Mouse (Mus musculus): ENCODE results near the gene Rnf217. TPM values are rescaled to one million over a fixed set of nuclear protein-coding genes. Genes with fewer than 3 reads are reported as not detected.

The Rnf217 gene
- polyA plus RNA-seq, 1 experiment from 2014 or later, result 1.1 TPM

DNA sequence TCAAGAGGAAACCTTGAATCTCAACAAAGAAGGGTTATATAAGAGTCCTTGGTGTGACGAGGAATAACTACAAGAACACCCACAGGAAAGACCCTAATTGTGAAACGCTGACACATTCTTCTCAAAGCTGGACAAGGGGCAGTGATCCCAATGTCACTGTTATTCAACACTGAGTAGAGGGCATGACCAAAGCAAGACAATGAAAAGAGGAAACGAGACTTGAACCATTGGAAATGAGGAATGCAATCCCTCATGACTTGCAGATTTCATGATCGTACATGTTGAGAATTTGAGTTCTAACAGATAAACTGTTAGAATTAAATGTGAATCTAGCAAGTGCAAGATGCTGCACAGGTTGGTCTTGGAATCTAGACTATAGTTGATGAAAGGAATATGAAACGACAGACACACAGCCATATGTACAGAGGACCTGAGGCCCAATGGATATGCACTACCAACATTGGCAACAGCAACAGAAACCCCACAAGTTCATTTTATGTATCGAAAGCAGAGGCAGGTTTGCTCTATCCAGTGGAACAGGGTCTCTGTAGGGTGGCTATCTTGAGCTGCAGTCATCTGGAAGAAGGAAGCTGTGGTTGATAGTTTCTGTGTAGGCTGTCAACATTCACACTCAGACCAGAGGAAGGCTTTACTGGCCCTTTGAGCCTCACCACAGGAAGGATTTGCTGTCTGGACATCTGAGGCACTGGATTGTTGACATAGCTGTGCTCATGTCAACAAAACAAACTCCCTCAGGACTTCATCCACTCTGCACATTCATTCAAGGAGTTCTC, 64.6 kb downstream of the Rnf217 start:
- Histone ChIP-seq H3K4me1 (0 out of 2 replicates have a peak, but pooled peaks cover 3% of the 10 kb centered on the region), H3K27me3 (replicated peaks; ENCODE audit: low read depth, poor library complexity, severe bottlenecking) (no peaks in the 10 kb centered on the region), H3K36me3 (replicated peaks) (no peaks in the 10 kb centered on the region), H3K4me3 (no peak overlapping the region), H3K27ac (replicated peaks) (no peak overlapping the region), H3K9me3 (no peaks in the 10 kb centered on the region)
- no peak for DNase-seq (ENCODE audit: low spot score)
- 84% methylated on average over 6 of the region's 6 CpGs for WGBS

DNA sequence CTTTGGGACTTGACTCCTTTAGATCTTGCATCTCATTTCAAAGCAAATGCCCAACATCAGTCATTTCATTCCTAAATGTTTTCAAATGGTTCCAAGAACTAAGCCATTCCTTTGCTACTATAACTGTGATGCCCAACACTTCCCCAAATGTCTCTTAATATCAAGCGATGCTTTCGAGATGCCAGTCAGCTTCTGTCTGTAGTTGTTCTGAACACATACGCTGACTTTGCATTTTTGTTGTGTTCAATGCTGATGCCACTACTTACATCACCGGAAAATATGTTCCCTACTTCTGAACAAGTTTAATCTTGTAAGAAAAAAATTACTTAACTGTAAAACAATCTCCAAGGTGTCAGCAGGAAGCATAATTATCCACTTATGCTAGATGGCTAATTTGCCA, 68.5 kb downstream of the Rnf217 start:
- WGBS, result 76% methylated on average over 4 of the region's 4 CpGs

DNA sequence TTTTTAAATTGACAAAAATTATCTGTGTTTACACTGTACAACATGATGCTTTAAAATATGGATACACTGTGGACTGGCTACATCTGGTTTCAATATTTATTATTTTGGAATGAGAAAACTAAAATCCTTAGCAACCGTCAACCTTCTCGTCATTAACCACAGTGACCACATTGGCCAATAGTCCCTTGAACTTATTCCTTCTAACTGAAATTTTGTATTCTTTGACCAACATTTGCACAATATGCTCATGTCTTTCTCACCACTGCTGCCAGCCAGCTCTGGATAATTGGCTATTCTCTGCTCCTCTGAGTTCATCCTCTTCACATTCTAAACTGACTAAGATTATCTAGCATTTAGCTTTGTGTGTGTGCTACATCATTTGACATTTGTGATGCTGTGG, 69.6 kb downstream of the Rnf217 start:
- no peaks in the 10 kb centered on the region for H3K36me3 ChIP-seq (replicated peaks)
- no peak overlapping the region for H3K27ac ChIP-seq (replicated peaks)
- WGBS, result 67% methylated on average over 2 of the region's 2 CpGs
- no peak overlapping the region for H3K4me3 ChIP-seq
- 0 out of 2 replicates have a peak, but pooled peaks cover under 1% of the 10 kb centered on the region for H3K4me1 ChIP-seq
- DNase-seq (ENCODE audit: low spot score), result no peak
- H3K27me3 ChIP-seq (replicated peaks; ENCODE audit: low read depth, poor library complexity, severe bottlenecking), result no peaks in the 10 kb centered on the region
- H3K9me3 ChIP-seq, result no peaks in the 10 kb centered on the region

More for the DNA sequence above, 68.5 kb downstream of the Rnf217 start:
- no peak overlapping the region for H3K27ac ChIP-seq (replicated peaks)
- no peaks in the 10 kb centered on the region for H3K36me3 ChIP-seq (replicated peaks)
- no peaks in the 10 kb centered on the region for H3K9me3 ChIP-seq
- 0 out of 2 replicates have a peak, but pooled peaks cover 3% of the 10 kb centered on the region for H3K4me1 ChIP-seq
- no peak overlapping the region for H3K4me3 ChIP-seq
- no peak for DNase-seq (ENCODE audit: low spot score)
- H3K27me3 ChIP-seq (replicated peaks; ENCODE audit: low read depth, poor library complexity, severe bottlenecking), result no peaks in the 10 kb centered on the region

DNA sequence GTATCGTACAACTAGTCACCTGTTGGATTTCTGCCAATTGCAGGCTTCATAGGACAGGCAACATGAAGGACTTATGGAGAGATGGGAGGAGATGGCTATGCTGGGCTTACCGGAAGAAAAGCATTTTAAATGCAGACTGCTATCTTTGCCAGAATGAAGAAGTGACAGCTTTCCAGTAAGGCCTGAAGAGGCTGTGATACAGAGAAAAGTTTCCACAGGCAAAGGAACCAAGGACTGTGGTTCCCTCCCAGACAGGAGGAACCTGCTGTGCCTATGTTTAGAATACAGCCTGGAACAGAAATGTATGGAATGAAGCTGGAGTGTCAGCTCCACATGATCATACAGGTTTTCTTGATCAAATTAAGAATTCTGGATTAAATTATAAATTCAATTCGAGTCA, 70.3 kb downstream of the Rnf217 start:
- Histone ChIP-seq H3K4me3 (no peak overlapping the region), H3K4me1 (no peaks in the 10 kb centered on the region), H3K9me3 (no peaks in the 10 kb centered on the region), H3K36me3 (replicated peaks) (no peaks in the 10 kb centered on the region), H3K27ac (replicated peaks) (no peak overlapping the region), H3K27me3 (replicated peaks; ENCODE audit: low read depth, poor library complexity, severe bottlenecking) (no peaks in the 10 kb centered on the region)
- WGBS, result 85% methylated on average over 3 of the region's 3 CpGs
- no peak for DNase-seq (ENCODE audit: low spot score)

DNA sequence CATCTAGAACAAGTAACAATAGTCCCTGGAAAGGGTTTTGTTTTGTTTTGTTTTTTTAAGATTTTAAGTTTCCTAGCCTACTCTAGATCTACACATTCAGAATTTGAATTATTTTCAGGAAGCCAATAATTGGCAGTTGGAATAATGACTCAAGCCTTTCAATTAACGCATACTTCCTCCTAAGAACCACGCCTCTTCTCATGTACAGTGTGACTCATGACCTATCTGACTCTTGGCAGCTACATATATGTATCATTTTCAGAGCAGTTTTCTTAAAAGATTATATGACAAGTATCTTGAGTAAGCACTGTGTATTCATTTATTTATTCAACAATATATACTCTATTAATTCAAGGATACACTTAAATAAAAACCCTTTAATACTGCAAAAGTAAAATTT, 70.7 kb downstream of the Rnf217 start:
- Histone ChIP-seq H3K27me3 (replicated peaks; ENCODE audit: low read depth, poor library complexity, severe bottlenecking) (no peaks in the 10 kb centered on the region), H3K4me1 (no peaks in the 10 kb centered on the region), H3K4me3 (no peak overlapping the region), H3K9me3 (no peaks in the 10 kb centered on the region), H3K36me3 (replicated peaks) (peaks cover 2% of the 10 kb centered on the region; the same call in 1 of the 2 replicates), H3K27ac (replicated peaks) (no peak overlapping the region)
- no peak for DNase-seq (ENCODE audit: low spot score)
- WGBS, result 91% methylated on average over 2 of the region's 2 CpGs

DNA sequence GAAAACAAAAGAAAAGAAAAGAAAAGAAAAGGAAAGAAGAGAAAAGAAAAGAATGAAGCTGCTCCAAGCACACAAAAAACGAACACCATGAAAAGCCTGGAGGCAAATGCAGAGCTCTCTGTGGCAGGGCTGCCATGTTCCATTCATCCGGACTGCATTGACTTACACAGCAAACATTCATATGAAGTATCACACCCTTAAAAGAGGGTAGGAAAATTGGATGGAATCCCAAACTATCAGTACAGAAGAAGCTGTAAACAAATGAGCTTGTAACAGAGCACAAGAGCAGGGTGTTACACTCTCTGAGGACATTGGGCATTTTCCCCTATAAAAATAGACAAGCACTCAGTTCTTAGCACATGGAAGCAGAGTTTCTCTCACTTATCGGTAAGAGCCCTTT, 71.8 kb downstream of the Rnf217 start:
- Histone ChIP-seq H3K27me3 (replicated peaks; ENCODE audit: low read depth, poor library complexity, severe bottlenecking) (no peaks in the 10 kb centered on the region), H3K27ac (replicated peaks) (no peak overlapping the region), H3K9me3 (no peaks in the 10 kb centered on the region), H3K36me3 (replicated peaks) (peaks cover 2% of the 10 kb centered on the region; the same call in 1 of the 2 replicates), H3K4me1 (no peaks in the 10 kb centered on the region), H3K4me3 (no peak overlapping the region)
- no peak for DNase-seq (ENCODE audit: low spot score)
- WGBS, result 77% methylated on average over 3 of the region's 3 CpGs

DNA sequence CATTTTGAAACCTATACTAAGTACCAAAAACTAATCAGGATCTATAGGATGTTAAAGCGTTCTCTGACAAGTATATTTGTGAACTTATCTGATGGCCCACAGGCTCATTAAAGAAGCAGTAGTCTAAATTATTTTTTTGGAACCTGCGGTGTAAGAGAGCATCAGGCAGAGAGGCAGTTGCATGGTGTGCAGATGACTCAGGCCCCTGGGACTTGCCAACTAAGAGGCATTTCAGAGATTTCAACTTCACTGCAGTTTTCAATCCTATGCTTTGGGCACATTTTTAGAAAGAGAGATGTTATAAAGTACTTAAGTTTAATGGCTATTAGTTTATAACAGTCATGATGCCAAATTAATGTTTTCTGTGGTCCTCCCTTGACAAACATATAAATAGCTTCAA, 73.9 kb downstream of the Rnf217 start:
- Histone ChIP-seq H3K4me1 (no peaks in the 10 kb centered on the region), H3K27ac (replicated peaks) (no peak overlapping the region), H3K27me3 (replicated peaks; ENCODE audit: low read depth, poor library complexity, severe bottlenecking) (no peaks in the 10 kb centered on the region), H3K4me3 (no peak overlapping the region), H3K9me3 (no peaks in the 10 kb centered on the region), H3K36me3 (replicated peaks) (peaks cover 2% of the 10 kb centered on the region; the same call in 1 of the 2 replicates)
- no peak for DNase-seq (ENCODE audit: low spot score)
- 94% methylated on average over 2 of the region's 2 CpGs for WGBS

DNA sequence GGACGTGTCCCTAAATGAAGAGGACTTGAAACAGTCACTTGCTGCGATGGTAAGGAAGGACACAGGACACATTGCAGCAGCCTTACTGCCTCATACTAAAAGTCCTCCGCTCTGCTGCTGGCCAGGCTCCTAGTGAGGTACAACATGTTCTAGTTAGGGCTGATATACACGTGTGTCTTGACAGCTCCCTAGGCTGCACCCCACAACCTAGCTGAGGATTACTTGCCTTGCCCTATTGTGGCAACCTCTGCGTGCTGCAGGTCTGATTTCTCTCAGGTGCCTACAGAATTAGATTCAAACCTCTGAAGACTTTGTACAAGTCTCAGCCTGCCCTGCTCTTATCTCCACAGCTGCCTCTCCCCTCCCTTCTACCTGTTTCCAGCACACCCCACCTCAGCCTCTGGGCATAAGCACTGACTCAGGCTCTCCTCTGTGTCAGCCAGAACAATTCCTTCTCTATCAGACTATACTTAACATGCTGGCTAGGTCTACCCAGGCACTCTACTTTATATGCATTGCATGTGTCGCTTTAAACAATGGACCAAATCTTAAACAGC, 75.6 kb downstream of the Rnf217 start:
- no peak for DNase-seq (ENCODE audit: low spot score)
- no peak overlapping the region for H3K27ac ChIP-seq (replicated peaks)
- WGBS, result 83% methylated on average over 6 of the region's 6 CpGs
- H3K9me3 ChIP-seq, result no peaks in the 10 kb centered on the region
- no peak overlapping the region for H3K4me3 ChIP-seq
- peaks cover 2% of the 10 kb centered on the region; the same call in 1 of the 2 replicates for H3K36me3 ChIP-seq (replicated peaks)
- no peaks in the 10 kb centered on the region for H3K27me3 ChIP-seq (replicated peaks; ENCODE audit: low read depth, poor library complexity, severe bottlenecking)
- peaks cover 9% of the 10 kb centered on the region for H3K4me1 ChIP-seq

DNA sequence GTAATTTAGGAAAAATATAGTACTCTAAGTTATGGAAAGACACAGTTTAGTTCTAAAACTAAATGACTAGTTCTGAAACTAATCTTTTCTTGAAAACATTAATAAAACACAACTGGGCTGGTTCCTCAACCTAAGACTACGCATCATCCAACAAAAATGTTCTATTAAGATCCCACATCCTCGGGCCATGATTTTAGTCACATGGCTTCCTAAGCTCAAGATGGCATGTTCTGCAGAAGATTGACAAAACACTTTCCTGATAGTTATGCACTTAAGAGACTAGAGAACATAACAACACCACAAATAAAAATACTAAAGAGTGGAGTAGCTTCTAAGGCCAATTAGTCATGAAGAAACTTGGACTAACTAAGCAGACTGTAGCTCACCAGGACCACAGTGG, 76.2 kb downstream of the Rnf217 start:
- Histone ChIP-seq H3K27ac (replicated peaks) (no peak overlapping the region), H3K36me3 (replicated peaks) (peaks cover 2% of the 10 kb centered on the region; the same call in 1 of the 2 replicates), H3K27me3 (replicated peaks; ENCODE audit: low read depth, poor library complexity, severe bottlenecking) (no peaks in the 10 kb centered on the region), H3K4me1 (peaks cover 13% of the 10 kb centered on the region), H3K4me3 (no peak overlapping the region), H3K9me3 (no peaks in the 10 kb centered on the region)
- WGBS, result 93% methylated on average over 2 of the region's 2 CpGs
- DNase-seq (ENCODE audit: low spot score), result no peak

DNA sequence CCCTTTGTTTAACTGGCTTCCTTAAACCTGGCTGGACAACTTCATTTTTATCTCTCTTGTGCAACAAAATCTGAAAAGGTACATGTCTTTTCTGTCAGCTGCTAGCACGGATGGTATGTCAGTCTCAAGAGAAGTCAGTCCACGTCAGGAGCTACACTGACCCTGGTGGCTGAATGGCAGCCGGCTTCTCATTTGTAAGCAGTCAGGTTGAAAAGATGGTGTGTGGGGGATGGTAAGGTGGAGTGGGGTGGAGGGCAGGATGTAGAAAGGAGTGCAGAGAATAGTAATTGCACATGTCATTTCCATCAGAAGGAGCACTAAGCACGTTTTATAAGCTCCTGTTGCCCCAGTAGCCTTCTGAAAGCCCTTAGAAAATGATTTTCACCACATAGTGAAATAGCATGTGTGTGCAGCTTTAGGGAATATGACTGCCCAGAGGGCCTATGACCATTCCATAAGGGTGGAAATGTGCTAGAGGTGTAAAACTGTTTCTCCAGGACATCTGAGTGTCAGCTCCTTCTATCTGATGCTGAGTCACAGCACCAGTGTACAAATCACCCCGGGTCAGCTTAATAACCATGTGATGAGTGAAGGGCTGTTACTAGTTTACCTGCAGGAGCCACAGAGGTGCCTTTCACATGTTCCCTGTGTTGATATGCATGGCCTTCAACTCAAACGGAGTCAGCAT, 80.5 kb downstream of the Rnf217 start:
- H3K4me3 ChIP-seq, result no peak overlapping the region
- peak; percentile 22 for DNase-seq (ENCODE audit: low spot score)
- 35% methylated on average over 6 of the region's 6 CpGs for WGBS
- H3K36me3 ChIP-seq (replicated peaks), result peaks cover 6% of the 10 kb centered on the region; the same call in 1 of the 2 replicates
- H3K4me1 ChIP-seq, result peaks cover 13% of the 10 kb centered on the region
- no peaks in the 10 kb centered on the region for H3K9me3 ChIP-seq
- no peak overlapping the region for H3K27ac ChIP-seq (replicated peaks)
- no peaks in the 10 kb centered on the region for H3K27me3 ChIP-seq (replicated peaks; ENCODE audit: low read depth, poor library complexity, severe bottlenecking)

DNA sequence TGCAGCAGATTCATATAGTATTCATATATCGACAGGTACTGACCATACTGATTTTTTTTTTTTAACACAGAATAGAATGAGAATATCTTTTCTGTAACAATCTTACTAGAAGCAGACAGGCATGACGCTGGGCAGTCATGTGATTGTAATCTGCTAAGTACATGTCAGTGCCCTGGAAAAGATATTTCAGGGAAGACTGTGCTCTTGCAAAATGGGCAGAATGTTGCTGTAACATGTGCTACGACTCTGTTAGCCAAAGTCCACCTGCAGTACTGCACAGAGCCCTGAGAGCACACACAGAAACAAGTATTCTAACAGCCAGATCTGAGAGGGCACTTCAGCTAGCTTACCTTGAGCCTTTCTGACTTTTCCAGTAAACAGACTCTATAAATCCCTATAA, 83.3 kb downstream of the Rnf217 start:
- H3K9me3 ChIP-seq, result no peaks in the 10 kb centered on the region

DNA sequence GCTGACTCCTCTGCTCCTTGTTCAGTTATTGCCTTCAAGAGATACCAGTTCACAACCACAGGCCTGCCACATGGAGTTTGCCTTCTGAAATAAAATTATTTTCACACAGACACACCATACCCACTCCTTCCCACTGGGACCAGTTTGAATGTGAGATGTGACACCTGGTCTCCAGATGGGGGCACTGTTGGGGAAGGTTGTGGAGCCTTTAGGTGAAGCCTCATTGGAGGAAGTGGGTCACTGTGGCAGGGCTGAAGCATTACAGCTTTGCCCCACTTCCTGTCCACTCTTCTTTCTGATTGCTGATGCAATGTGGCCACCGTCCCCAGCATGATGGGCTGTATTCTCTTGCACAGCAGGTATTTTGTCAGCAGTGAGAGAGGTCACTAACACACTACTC, 89.6 kb downstream of the Rnf217 start:
- H3K27me3 ChIP-seq (replicated peaks; ENCODE audit: low read depth, poor library complexity, severe bottlenecking), result no peaks in the 10 kb centered on the region
- peak; percentile 14 for DNase-seq (ENCODE audit: low spot score)
- H3K4me1 ChIP-seq, result no peaks in the 10 kb centered on the region
- H3K9me3 ChIP-seq, result no peaks in the 10 kb centered on the region
- H3K27ac ChIP-seq (replicated peaks), result no peak overlapping the region
- 54% methylated on average over 1 of the region's 1 CpGs for WGBS
- H3K4me3 ChIP-seq, result no peak overlapping the region
- no peaks in the 10 kb centered on the region for H3K36me3 ChIP-seq (replicated peaks)

More for the DNA sequence above, 83.3 kb downstream of the Rnf217 start:
- H3K4me1 ChIP-seq, result peaks cover 13% of the 10 kb centered on the region
- no peaks in the 10 kb centered on the region for H3K27me3 ChIP-seq (replicated peaks; ENCODE audit: low read depth, poor library complexity, severe bottlenecking)
- 0 out of 2 replicates have a peak, but pooled peaks cover 5% of the 10 kb centered on the region for H3K36me3 ChIP-seq (replicated peaks)
- no peak for DNase-seq (ENCODE audit: low spot score)
- H3K27ac ChIP-seq (replicated peaks), result no peak overlapping the region
- 87% methylated on average over 3 of the region's 3 CpGs for WGBS
- no peak overlapping the region for H3K4me3 ChIP-seq

All from embryonic facial prominence, embryonic 10.5 days (tissue).